Mouse (Mus musculus) heart, embryonic 15.5 days (tissue): ENCODE data around the gene Hip1. TPM values are rescaled to one million over a fixed set of nuclear protein-coding genes. Genes with fewer than 3 reads are reported as not detected.
A peak's percentile ranks its signal among the peaks of the same experiment; 100 is the strongest.

Experiments
- ATAC-seq: fragments of 200-750 bp; cut with Nextera tagmentation; replicated peaks from 2 replicates; pipeline ENCODE4 v1.8.0; 2017; ENCODE audit warnings: low read depth, moderate TSS enrichment; ENCODE audit not compliant: insufficient number of reproducible peaks, insufficient read depth, low FRiP score
- H3K27ac ChIP-seq: fragments of 300-500 bp; sonication (generic); 2 replicates; pipeline ENCODE4 v1.5.1; 2015; ENCODE audit warnings: mild to moderate bottlenecking, inconsistent platforms
- H3K27me3 ChIP-seq: fragments of 300-500 bp; sonication (generic); 2 replicates; pipeline ENCODE4 v1.6.1; 2015; ENCODE audit warnings: inconsistent platforms
- H3K36me3 ChIP-seq: fragments of 300-500 bp; sonication (generic); 2 replicates; pipeline ENCODE4 v1.6.1; 2015; ENCODE audit warnings: mild to moderate bottlenecking, inconsistent platforms
- H3K4me1 ChIP-seq: fragments of 300-500 bp; sonication (generic); replicated peaks from 2 replicates; pipeline ENCODE4 v1.6.1; 2015; ENCODE audit warnings: inconsistent platforms
- H3K4me2 ChIP-seq: fragments of 300-500 bp; sonication (generic); 2 replicates; pipeline ENCODE4 v1.6.1; 2015; ENCODE audit warnings: inconsistent platforms, mild to moderate bottlenecking, moderate library complexity
- H3K4me3 ChIP-seq: fragments of 300-500 bp; sonication (generic); 2 replicates; pipeline ENCODE4 v1.5.1; 2015; ENCODE audit warnings: mild to moderate bottlenecking, inconsistent platforms
- H3K9ac ChIP-seq: fragments of 300-500 bp; sonication (generic); 2 replicates; pipeline ENCODE4 v1.6.1; 2015; ENCODE audit warnings: mild to moderate bottlenecking, inconsistent platforms
- H3K9me3 ChIP-seq: fragments of 300-500 bp; sonication (generic); replicated peaks from 2 replicates; pipeline ENCODE4 v1.6.1; 2016; ENCODE audit warnings: inconsistent platforms
- WGBS: fragments of 180-500 bp; shearing (Covaris S2); methylation state at CpG from one replicate; pipeline ENCODE4 v1.1.7; 2015; ENCODE audit warnings: mixed read lengths; 5-methylcytosine and 5-hydroxymethylcytosine counted together
- polyA plus RNA-seq: library from polyadenylated mRNA; unstranded; fragments of >200 nt; fragmentation: Nextera tagmentation; extraction: Ambion mirVana; gene quantifications from 2 replicates; pipeline ENCODE4 v1.2.1, GENCODE M21; 2015

Hip1 gene
- polyA plus RNA-seq, 1 experiment from 2014 or later: 20.6 TPM

DNA sequence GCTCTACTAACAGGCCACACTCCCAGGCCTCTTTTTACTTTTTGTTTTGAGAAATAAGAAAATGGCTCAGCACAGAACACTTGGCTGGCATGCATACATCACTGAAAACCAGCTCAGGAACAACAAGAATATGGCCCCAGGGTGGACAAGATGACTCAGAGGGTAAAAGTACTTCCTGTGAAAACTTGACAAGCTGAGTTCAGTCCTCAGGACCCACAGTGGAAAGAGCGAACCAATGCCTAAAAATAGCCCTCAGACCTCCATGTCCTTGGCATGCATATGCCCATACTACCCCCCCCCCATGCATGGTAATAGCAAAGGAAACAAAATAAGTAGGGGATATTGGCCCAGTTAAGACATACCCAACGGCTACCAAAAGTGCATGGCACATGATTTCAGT is 15.0 kb downstream of the Hip1 start:
- H3K36me3 ChIP-seq: no peaks in the 10 kb centered on the region
- 54% methylated on average over 2 of the region's 2 CpGs for WGBS
- no peak overlapping the region for H3K4me2 ChIP-seq
- H3K27ac ChIP-seq: no peak overlapping the region
- no peaks in the 10 kb centered on the region for H3K9me3 ChIP-seq
- H3K27me3 ChIP-seq: no peaks in the 10 kb centered on the region
- H3K9ac ChIP-seq: no peak overlapping the region
- ATAC-seq: no peak
- no peak overlapping the region for H3K4me3 ChIP-seq
- H3K4me1 ChIP-seq: peaks cover 29% of the 10 kb centered on the region

DNA sequence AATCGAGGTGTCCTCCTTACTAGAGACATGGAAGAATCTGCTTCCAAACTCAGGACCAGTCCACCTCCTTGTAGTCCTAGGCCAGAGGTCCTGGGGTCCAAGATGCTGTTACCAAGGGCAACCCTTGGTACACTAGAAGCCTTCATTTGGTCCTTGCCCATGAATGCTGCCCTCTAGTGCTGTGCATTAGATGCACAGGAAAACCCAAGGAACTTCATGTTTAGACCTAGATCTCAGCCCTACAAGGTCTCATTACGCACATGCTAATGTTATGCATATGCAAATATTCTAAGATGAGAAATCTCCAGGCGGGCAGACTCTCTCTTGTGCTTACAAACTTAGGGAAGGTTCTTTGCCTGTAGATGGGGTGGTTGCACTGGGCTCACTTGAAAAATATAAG is 15.6 kb downstream of the Hip1 start:
- 78% methylated on average over 3 of the region's 3 CpGs for WGBS
- no peaks in the 10 kb centered on the region for H3K27me3 ChIP-seq
- no peak overlapping the region for H3K27ac ChIP-seq
- H3K9ac ChIP-seq: no peak overlapping the region
- no peak overlapping the region for H3K4me2 ChIP-seq
- no peaks in the 10 kb centered on the region for H3K9me3 ChIP-seq
- no peak overlapping the region for H3K4me3 ChIP-seq
- H3K36me3 ChIP-seq: no peaks in the 10 kb centered on the region
- ATAC-seq: no peak
- H3K4me1 ChIP-seq: peaks cover 36% of the 10 kb centered on the region

DNA sequence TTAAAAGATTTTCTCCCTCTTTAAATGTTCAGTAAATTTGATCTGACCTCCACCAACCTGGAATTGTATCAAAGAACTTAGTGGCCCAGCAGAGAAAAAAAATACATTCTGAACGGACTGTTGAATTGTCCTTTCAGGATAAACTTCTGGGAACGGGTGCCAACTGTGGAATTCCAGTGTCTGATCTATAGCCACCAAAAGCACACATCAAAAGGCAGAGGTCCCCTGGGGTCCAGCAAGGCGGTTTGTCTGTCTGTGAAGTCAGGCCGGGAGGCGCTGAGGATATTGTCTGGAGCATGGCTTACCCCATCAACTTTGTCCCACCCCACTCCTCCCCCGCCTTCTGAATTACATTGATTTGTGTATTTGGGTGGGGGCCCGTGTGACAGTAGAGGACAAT is 16.9 kb downstream of the Hip1 start:
- H3K27ac ChIP-seq: no peak overlapping the region
- no peak overlapping the region for H3K4me3 ChIP-seq
- peaks cover 36% of the 10 kb centered on the region for H3K4me1 ChIP-seq
- 64% methylated on average over 7 of the region's 7 CpGs for WGBS
- no peak overlapping the region for H3K4me2 ChIP-seq
- no peak overlapping the region for H3K9ac ChIP-seq
- no peaks in the 10 kb centered on the region for H3K27me3 ChIP-seq
- H3K9me3 ChIP-seq: no peaks in the 10 kb centered on the region
- no peak for ATAC-seq
- H3K36me3 ChIP-seq: no peaks in the 10 kb centered on the region

DNA sequence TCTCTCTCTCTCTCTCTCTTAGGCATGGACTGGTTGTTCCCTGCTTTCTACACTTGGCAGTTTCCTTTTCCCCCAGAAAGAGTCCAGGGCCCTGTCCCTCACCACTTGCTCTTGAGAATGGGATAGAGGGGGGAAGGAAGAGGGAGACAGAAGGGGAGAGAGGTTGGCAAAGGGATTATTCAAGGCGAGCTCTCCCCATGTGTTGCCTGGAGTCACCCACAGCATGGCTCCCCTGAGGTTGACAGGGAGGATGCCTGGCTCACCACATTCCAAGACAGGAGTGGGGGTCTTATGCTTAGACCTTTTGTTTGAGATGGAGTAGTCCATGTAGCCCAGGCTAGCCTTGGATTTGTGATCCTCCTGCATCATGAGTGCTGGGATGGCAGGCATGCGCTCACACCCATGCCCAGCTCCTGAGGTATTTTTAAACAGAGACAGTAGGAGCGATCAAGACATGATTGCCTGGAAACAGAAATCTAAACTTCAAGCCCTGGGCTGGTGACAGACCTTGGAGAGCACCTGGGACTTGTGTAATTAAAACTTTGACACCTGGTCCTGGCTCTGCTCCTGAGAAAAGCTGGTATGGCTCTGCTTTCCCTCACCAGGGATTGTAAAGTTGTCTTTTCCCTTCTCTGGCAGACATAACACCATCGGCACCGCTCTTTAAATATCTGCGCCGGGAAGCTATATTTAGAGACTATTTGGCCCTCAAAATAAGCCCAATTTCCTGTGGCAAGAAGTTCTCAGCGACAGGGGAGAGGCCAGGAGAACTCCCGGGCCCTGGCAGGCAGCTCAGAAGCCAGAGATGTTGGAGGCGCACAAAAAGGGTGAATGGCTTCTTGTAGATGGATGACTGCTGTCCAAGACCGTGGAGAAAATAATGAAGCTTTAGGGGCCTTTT is 20.0 kb downstream of the Hip1 start:
- Histone ChIP-seq H3K27me3 (no peaks in the 10 kb centered on the region), H3K4me3 (peak overlapping the region; percentile 0; the same call in 1 of the 2 replicates), H3K9me3 (no peaks in the 10 kb centered on the region), H3K27ac (peak overlapping the region; percentile 89), H3K36me3 (no peaks in the 10 kb centered on the region), H3K9ac (no peak overlapping the region; the same call in 1 of the 2 replicates), H3K4me1 (peaks cover 46% of the 10 kb centered on the region), H3K4me2 (peak overlapping the region; percentile 38)
- ATAC-seq: peak; percentile 21; the same call in 1 of the 2 replicates
- 16% methylated on average over 11 of the region's 11 CpGs for WGBS

DNA sequence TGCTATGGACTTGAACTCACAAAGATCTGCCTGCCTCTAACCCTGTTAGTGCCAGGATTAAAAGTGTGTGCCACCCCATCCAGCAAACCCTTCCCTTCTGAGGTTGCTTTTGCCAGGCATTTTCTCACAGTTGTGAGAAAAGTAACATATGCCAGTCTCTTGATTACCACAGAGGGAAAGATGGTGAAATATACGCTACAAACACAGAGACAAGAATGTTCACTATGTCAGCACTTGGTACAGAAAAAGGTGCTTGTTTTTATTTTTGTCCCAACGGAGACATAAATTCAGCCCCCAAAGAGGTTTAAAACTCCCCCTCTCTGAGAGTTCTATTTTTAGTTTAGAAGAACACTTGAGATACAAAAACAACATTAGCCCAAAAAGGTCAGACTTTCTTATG is 20.8 kb downstream of the Hip1 start:
- H3K4me1 ChIP-seq: peaks cover 44% of the 10 kb centered on the region
- H3K4me2 ChIP-seq: peak overlapping the region; percentile 38; the same call in 1 of the 2 replicates
- H3K9me3 ChIP-seq: no peaks in the 10 kb centered on the region
- no peaks in the 10 kb centered on the region for H3K36me3 ChIP-seq
- H3K27ac ChIP-seq: peak overlapping the region; percentile 89
- WGBS: 50% methylated on average over 2 of the region's 2 CpGs
- H3K27me3 ChIP-seq: no peaks in the 10 kb centered on the region
- no peak for ATAC-seq
- H3K9ac ChIP-seq: no peak overlapping the region
- no peak overlapping the region for H3K4me3 ChIP-seq

DNA sequence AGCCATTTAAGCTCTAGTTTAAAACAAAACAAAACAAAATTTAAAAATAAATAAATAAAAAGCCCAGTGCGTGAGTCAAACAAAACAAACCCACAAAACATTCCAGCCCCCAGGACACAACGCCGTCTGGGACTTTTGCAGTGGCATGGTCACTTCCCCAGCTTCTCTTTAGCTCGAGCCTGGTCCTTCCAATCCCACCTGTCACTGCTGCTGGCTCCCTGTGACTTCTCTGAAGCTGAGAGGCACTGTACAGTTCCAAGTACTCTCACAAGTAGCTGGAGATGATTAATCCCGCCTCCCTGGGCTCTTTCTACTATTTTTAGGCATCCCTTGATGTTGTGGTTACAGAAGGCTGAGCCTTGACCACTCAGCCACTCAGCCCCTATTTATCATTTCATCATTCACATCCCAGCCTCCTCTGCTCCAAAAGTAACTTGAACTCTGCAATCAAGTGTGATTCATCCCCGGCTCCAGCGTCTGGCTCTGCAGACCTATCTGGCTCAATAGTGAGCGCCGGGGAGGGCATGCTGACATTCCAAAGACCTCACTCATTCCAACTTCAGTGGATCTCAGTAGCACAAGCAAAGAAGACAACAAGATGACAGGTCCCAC is 22.7 kb downstream of the Hip1 start:
- Histone ChIP-seq H3K4me3 (no peak overlapping the region), H3K27ac (peak overlapping the region; percentile 89), H3K4me2 (peak overlapping the region; percentile 16; the same call in 1 of the 2 replicates), H3K9me3 (no peaks in the 10 kb centered on the region), H3K36me3 (no peaks in the 10 kb centered on the region), H3K9ac (no peak overlapping the region), H3K27me3 (no peaks in the 10 kb centered on the region), H3K4me1 (peaks cover 44% of the 10 kb centered on the region)
- WGBS: 38% methylated on average over 9 of the region's 9 CpGs
- no peak; the same call in 1 of the 2 replicates for ATAC-seq

DNA sequence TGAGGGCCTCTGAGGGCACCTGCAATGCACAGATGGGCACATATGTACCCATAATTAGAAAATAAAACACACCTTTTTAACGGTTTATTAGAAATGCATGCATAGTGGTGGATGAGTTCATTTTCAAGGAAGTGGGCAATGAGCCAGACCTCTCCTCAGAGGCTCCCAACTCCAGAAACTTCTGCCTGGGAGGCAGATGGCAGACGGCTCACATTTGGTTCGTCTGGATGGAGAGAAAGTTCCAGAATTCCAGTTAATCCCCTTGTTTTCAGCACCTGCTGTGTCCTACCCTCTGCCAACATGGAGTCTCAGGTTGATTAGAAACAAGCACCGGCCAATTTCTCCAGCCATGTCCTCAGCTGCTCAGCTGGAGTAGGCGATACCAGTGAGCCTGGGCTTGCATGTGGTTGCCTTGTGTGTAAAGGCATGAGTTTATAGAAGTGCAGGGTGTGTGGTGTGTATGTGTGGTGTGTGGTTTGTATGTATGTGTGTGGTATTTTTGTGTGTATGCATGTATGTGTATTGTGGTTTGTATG is 27.5 kb downstream of the Hip1 start:
- Histone ChIP-seq H3K27ac (no peak overlapping the region), H3K36me3 (peaks cover 11% of the 10 kb centered on the region; the same call in 1 of the 2 replicates), H3K4me2 (no peak overlapping the region), H3K9me3 (no peaks in the 10 kb centered on the region; the same call in 1 of the 2 replicates), H3K27me3 (no peaks in the 10 kb centered on the region), H3K9ac (no peak overlapping the region), H3K4me3 (no peak overlapping the region), H3K4me1 (peaks cover 11% of the 10 kb centered on the region)
- 82% methylated on average over 5 of the region's 5 CpGs for WGBS
- no peak for ATAC-seq

DNA sequence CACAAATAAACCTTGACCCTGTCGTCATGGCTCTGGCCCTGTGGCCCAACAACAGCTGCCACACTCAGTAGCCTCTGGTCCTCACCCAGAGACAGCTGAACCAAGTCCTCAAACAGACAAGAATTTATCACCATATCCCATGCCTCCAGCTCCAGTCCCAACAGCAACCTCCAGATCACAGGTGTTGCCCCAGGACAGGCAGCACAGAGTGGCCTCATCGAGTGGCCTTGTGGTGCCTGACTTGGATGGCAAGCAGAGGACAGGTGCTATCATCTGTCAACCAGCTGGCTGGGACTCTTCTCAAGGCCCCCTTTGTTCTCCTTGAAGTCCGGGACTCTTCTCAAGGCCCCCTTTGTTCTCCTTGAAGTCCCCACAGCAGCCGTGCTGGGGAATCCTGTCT is 31.8 kb downstream of the Hip1 start:
- Histone ChIP-seq H3K4me1 (no peaks in the 10 kb centered on the region), H3K27ac (no peak overlapping the region), H3K9me3 (no peaks in the 10 kb centered on the region; the same call in 1 of the 2 replicates), H3K27me3 (no peaks in the 10 kb centered on the region), H3K4me2 (no peak overlapping the region), H3K9ac (no peak overlapping the region), H3K36me3 (peaks cover 11% of the 10 kb centered on the region; the same call in 1 of the 2 replicates), H3K4me3 (no peak overlapping the region)
- 61% methylated on average over 4 of the region's 4 CpGs for WGBS
- ATAC-seq: no peak

DNA sequence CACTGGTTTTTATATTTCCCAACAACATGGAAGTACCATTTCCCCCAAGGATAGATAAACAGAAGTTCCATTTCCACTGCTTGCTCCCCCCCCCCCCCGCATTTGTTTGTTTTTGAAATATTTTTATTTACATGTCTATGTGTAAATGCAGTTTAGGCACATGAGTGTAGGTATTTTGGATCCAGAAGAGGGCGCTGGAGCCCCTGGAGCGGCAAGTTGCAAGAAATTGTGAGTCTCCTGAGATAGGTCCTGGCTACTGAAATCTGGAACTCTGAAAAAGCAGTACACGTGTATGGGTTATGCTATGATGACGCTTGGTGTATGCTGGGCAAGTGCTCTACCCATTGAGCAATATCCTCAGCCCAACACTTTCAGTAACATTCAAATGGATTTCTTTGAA is 33.8 kb downstream of the Hip1 start:
- 0 out of 2 replicates have a peak, but pooled peaks cover 5% of the 10 kb centered on the region for H3K4me1 ChIP-seq
- no peaks in the 10 kb centered on the region for H3K27me3 ChIP-seq
- H3K4me3 ChIP-seq: no peak overlapping the region
- WGBS: 56% methylated on average over 5 of the region's 5 CpGs
- H3K9ac ChIP-seq: no peak overlapping the region
- no peak overlapping the region for H3K27ac ChIP-seq
- H3K9me3 ChIP-seq: no peaks in the 10 kb centered on the region; the same call in 1 of the 2 replicates
- no peak overlapping the region for H3K4me2 ChIP-seq
- H3K36me3 ChIP-seq: peaks cover 7% of the 10 kb centered on the region; the same call in 1 of the 2 replicates
- no peak for ATAC-seq

DNA sequence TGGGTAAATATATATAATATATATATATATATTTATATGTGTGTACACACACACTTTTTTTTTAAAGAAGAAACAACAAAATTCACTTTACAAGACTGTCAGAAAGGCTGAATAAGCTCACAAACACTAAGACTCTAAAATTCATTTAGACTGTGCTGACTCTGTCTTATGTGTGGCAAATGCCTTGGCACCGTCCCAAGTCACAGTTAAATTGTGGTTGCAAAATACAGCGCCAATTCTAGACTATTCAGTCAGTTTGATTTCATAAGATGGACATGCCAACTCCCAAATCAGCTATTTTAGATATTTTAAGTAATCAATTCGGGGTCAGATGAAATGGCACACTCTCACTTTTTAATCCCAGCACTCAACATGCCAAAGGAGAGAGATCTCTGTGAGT is 36.6 kb downstream of the Hip1 start:
- H3K4me1 ChIP-seq: 0 out of 2 replicates have a peak, but pooled peaks cover 5% of the 10 kb centered on the region
- no peaks in the 10 kb centered on the region for H3K9me3 ChIP-seq
- H3K36me3 ChIP-seq: no peaks in the 10 kb centered on the region
- H3K4me3 ChIP-seq: no peak overlapping the region
- no peak overlapping the region for H3K27ac ChIP-seq
- H3K27me3 ChIP-seq: no peaks in the 10 kb centered on the region
- no peak overlapping the region for H3K4me2 ChIP-seq
- no peak overlapping the region for H3K9ac ChIP-seq
- WGBS: 71% methylated on average over 3 of the region's 3 CpGs
- ATAC-seq: no peak

DNA sequence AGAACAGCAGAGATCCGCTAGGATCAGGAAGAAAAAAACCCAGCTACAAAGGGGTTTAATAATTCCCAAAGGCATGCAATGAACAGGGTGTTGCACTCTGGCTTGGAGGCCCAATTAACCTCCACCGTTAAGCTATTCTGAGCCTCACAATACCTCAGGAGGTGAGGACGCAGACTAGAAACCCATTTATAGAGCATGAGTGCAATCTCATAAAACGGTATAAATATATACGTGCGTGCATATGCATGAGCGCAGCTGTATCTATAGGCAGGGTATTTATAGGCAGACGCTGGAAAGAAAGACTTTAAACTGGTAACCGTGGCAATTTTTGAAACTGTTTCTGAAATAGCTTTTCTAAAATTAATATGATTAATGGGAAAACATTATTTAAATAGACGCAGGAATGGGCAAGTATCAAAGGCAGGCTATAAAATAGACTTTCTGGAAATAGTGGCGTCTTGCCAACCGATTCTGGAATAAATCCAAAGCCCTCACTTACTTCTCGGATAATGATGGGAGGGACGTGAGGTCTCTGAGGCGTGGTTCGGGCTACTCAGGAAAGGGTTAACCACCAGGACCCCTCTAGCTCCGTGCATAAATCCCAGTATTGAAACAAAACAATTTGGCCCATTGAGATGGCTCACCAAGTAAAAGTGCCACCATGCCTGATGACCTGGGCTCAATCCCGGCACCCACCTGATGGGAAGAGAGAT is 37.2 kb downstream of the Hip1 start:
- Histone ChIP-seq H3K9me3 (no peaks in the 10 kb centered on the region), H3K36me3 (no peaks in the 10 kb centered on the region), H3K27me3 (no peaks in the 10 kb centered on the region), H3K4me3 (no peak overlapping the region), H3K4me2 (no peak overlapping the region), H3K4me1 (0 out of 2 replicates have a peak, but pooled peaks cover 5% of the 10 kb centered on the region), H3K9ac (no peak overlapping the region), H3K27ac (no peak overlapping the region)
- ATAC-seq: no peak
- WGBS: 62% methylated on average over 18 of the region's 18 CpGs
